Mouse (Mus musculus): ENCODE results near the gene Dnajb8. TPM values are rescaled to one million over a fixed set of nuclear protein-coding genes. Genes with fewer than 3 reads are reported as not detected.

Dnajb8 gene
- total and polyA plus RNA-seq, 3 experiments = 0.29 TPM; not detected in 2

- Histone ChIP-seq H3K9ac (ENCODE audit: low read depth, low read length) (peak overlapping the region; percentile 42), H3K79me2 (replicated peaks; ENCODE audit: control insufficient read depth, insufficient read depth, low read length) (no peaks in the 10 kb centered on the region), H3K27ac (no peak overlapping the region), H3K4me1 (ENCODE audit: control insufficient read depth, insufficient read depth, low read length) (peaks cover 4% of the 10 kb centered on the region), H3K36me3 (ENCODE audit: control insufficient read depth, insufficient read depth, low read length) (no peaks in the 10 kb centered on the region), H3K27me3 (ENCODE audit: control insufficient read depth, insufficient read depth, low read length) (peaks cover 8% of the 10 kb centered on the region), H3K4me3 (peak overlapping the region; percentile 60; the same call in 1 of the 2 replicates)
- intact Hi-C loops (cut with DNase I) = loop anchor here (5.0 kb wide), 2 partner anchors 292 to 312 kb away; no protein-coding TSS in a partner anchor
- TF ChIP-seq CTCF (IDR thresholded peaks at IDR 0.05) = no peak
- no peak for TF ChIP-seq POLR2A (IDR thresholded peaks at IDR 0.05; ENCODE audit: insufficient read depth, low read depth, low read length)
- no peak for TF ChIP-seq EP300 (IDR thresholded peaks at IDR 0.05; ENCODE audit: insufficient read depth, low read depth, low read length)
- no peak for DNase-seq
- 26% methylated on average over 13 of the region's 13 CpGs for WGBS
Observed at GRCm38 (mm10) chr6:88190043-88190309, 32.1 kb upstream of the Dnajb8 start.

GRCm38 (mm10) chr6:88190310-88191023 is 31.6 kb upstream of the Dnajb8 start:
- Histone ChIP-seq H3K79me2 (replicated peaks; ENCODE audit: control insufficient read depth, insufficient read depth, low read length) (no peaks in the 10 kb centered on the region), H3K9ac (ENCODE audit: low read depth, low read length) (no peak overlapping the region), H3K4me1 (ENCODE audit: control insufficient read depth, insufficient read depth, low read length) (peaks cover 4% of the 10 kb centered on the region), H3K36me3 (ENCODE audit: control insufficient read depth, insufficient read depth, low read length) (no peaks in the 10 kb centered on the region), H3K4me3 (no peak overlapping the region), H3K27ac (no peak overlapping the region), H3K27me3 (ENCODE audit: control insufficient read depth, insufficient read depth, low read length) (peaks cover 8% of the 10 kb centered on the region)
- intact Hi-C loops (cut with DNase I) = loop anchor here (5.0 kb wide), 2 partner anchors 292 to 312 kb away; no protein-coding TSS in a partner anchor
- WGBS = 39% methylated on average over 49 of the region's 49 CpGs
- peak in 1 of 2 experiments; percentile 31 for DNase-seq
- TF ChIP-seq POLR2A (IDR thresholded peaks at IDR 0.05; ENCODE audit: insufficient read depth, low read depth, low read length) (no peak), EP300 (IDR thresholded peaks at IDR 0.05; ENCODE audit: insufficient read depth, low read depth, low read length) (no peak), CTCF (IDR thresholded peaks at IDR 0.05) (no peak)

GRCm38 (mm10) chr6:88191024-88191365 is 31.1 kb upstream of the Dnajb8 start:
- Histone ChIP-seq H3K27me3 (ENCODE audit: control insufficient read depth, insufficient read depth, low read length) (peaks cover 8% of the 10 kb centered on the region), H3K36me3 (ENCODE audit: control insufficient read depth, insufficient read depth, low read length) (no peaks in the 10 kb centered on the region), H3K9ac (ENCODE audit: low read depth, low read length) (no peak overlapping the region), H3K79me2 (replicated peaks; ENCODE audit: control insufficient read depth, insufficient read depth, low read length) (no peaks in the 10 kb centered on the region), H3K27ac (no peak overlapping the region), H3K4me1 (ENCODE audit: control insufficient read depth, insufficient read depth, low read length) (peaks cover 4% of the 10 kb centered on the region), H3K4me3 (no peak overlapping the region)
- TF ChIP-seq EP300 (IDR thresholded peaks at IDR 0.05; ENCODE audit: insufficient read depth, low read depth, low read length) (no peak), CTCF (IDR thresholded peaks at IDR 0.05) (no peak), POLR2A (IDR thresholded peaks at IDR 0.05; ENCODE audit: insufficient read depth, low read depth, low read length) (no peak)
- intact Hi-C loops (cut with DNase I) = loop anchor here (5.0 kb wide), 2 partner anchors 291 to 311 kb away; no protein-coding TSS in a partner anchor
- WGBS = 65% methylated on average over 6 of the region's 6 CpGs
- DNase-seq = no peak

GRCm38 (mm10) chr6:88191411-88192070 is 30.5 kb upstream of the Dnajb8 start:
- no peaks in the 10 kb centered on the region for H3K79me2 ChIP-seq (replicated peaks; ENCODE audit: control insufficient read depth, insufficient read depth, low read length)

GRCm38 (mm10) chr6:88192756-88193155 is 29.3 kb upstream of the Dnajb8 start:
- no peak overlapping the region for H3K9ac ChIP-seq (ENCODE audit: low read depth, low read length)
- intact Hi-C loops (cut with DNase I) = loop anchor here (5.0 kb wide), 2 partner anchors 290 to 310 kb away; no protein-coding TSS in a partner anchor
- no peak overlapping the region for H3K4me3 ChIP-seq
- TF ChIP-seq CTCF (IDR thresholded peaks at IDR 0.05) (no peak), POLR2A (IDR thresholded peaks at IDR 0.05; ENCODE audit: insufficient read depth, low read depth, low read length) (no peak), EP300 (IDR thresholded peaks at IDR 0.05; ENCODE audit: insufficient read depth, low read depth, low read length) (no peak)
- WGBS = 63% methylated on average over 8 of the region's 8 CpGs
- peaks cover 4% of the 10 kb centered on the region for H3K4me1 ChIP-seq (ENCODE audit: control insufficient read depth, insufficient read depth, low read length)
- H3K79me2 ChIP-seq (replicated peaks; ENCODE audit: control insufficient read depth, insufficient read depth, low read length) = no peaks in the 10 kb centered on the region
- peaks cover 8% of the 10 kb centered on the region for H3K27me3 ChIP-seq (ENCODE audit: control insufficient read depth, insufficient read depth, low read length)
- H3K27ac ChIP-seq = no peak overlapping the region
- no peak for DNase-seq
- H3K36me3 ChIP-seq (ENCODE audit: control insufficient read depth, insufficient read depth, low read length) = no peaks in the 10 kb centered on the region

More at GRCm38 (mm10) chr6:88191411-88192070, 30.5 kb upstream of the Dnajb8 start:
- peak in 1 of 2 experiments; percentile 17 for DNase-seq
- TF ChIP-seq EP300 (IDR thresholded peaks at IDR 0.05; ENCODE audit: insufficient read depth, low read depth, low read length) (no peak), CTCF (IDR thresholded peaks at IDR 0.05) (no peak)
- WGBS = 48% methylated on average over 4 of the region's 4 CpGs
- Histone ChIP-seq H3K27me3 (ENCODE audit: control insufficient read depth, insufficient read depth, low read length) (peaks cover 8% of the 10 kb centered on the region), H3K27ac (no peak overlapping the region), H3K36me3 (ENCODE audit: control insufficient read depth, insufficient read depth, low read length) (no peaks in the 10 kb centered on the region), H3K4me3 (no peak overlapping the region), H3K9ac (ENCODE audit: low read depth, low read length) (no peak overlapping the region), H3K4me1 (ENCODE audit: control insufficient read depth, insufficient read depth, low read length) (peaks cover 4% of the 10 kb centered on the region)
- intact Hi-C loops (cut with DNase I) = loop anchor here (5.0 kb wide), 2 partner anchors 291 to 311 kb away; no protein-coding TSS in a partner anchor

Measured in heart, adult 2 months (tissue).